16 mouse cellular contexts compared by ENCODE assay signal in the genomic region with DNA sequence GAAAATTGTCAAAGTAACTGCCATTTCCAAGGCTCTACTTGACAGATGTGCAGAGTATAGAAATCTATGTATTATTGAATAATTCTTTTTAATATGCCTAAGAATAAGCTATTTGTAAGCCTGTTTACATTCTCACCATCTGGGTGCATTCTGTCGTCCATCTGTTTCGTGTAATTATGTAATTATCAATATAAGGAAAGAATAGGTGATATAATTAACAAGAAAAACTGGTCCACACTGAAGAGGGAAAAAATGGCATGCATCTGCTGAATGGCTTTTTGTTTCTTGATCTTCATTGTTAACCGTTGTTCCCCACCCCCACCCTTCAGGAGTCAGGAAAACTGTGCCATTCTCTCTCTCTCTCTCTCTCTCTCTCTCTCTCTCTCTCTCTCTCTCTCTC.
"Had no signal": no experiment of that assay in that cellular context is flagged by ENCODE, and none has a peak within 500 bp of the region (broad histone marks: within the 10 kb centered on the region; RNA-seq: fewer than 3 reads in every experiment).

No protein-coding gene starts in this region.

- H3K27me3 ChIP-seq: liver, embryonic 13.5 days; lung, embryonic 15.5 days; megakaryocyte, embryonic 14.5 days; midbrain, embryonic 13.5 days had no signal

- H3K36me3 ChIP-seq: limb, embryonic 12.5 days; liver, embryonic 13.5 days; lung, embryonic 15.5 days; midbrain, embryonic 13.5 days had no signal

- H3K4me2 ChIP-seq: limb, embryonic 12.5 days; liver, embryonic 13.5 days; lung, embryonic 15.5 days; midbrain, embryonic 13.5 days had no signal

- H3K4me3 ChIP-seq: limb, embryonic 12.5 days; liver, embryonic 13.5 days; lung, embryonic 15.5 days; megakaryocyte, embryonic 14.5 days; midbrain, embryonic 13.5 days had no signal

- H3K27ac ChIP-seq: kidney, postnatal 0 days; limb, embryonic 12.5 days; liver, embryonic 13.5 days; lung, embryonic 15.5 days; macrophage; midbrain, embryonic 13.5 days; stomach, postnatal 0 days had no signal

- H3K9me3 ChIP-seq: limb, embryonic 12.5 days; liver, embryonic 13.5 days; lung, embryonic 15.5 days; megakaryocyte, embryonic 14.5 days; midbrain, embryonic 13.5 days had no signal

- H3K9ac ChIP-seq: limb, embryonic 12.5 days; liver, embryonic 13.5 days; liver, postnatal 0 days; lung, embryonic 15.5 days; midbrain, embryonic 13.5 days had no signal

- H3K4me1 ChIP-seq: liver, embryonic 13.5 days had no signal

- ATAC-seq: liver, postnatal 0 days; midbrain, embryonic 13.5 days had no signal

- DNase-seq: kidney, adult 9 months; kidney, postnatal 36 days; layer of hippocampus, adult 9-11 months; layer of hippocampus, postnatal 36 days; liver; liver, embryonic 13.5 days; liver, postnatal 0 days; lung, postnatal 14 days; thymus, postnatal 14 days had no signal
